In genomic region chr13:119754635-119755020, GRCm38 (mm10) we compare ENCODE assay signal across 8 mouse cellular contexts. TPM values are rescaled to one million over a fixed set of nuclear protein-coding genes. Genes with fewer than 3 reads are reported as not detected.
DNase-seq lines count a peak whose midpoint lies in the region; ATAC-seq and TF ChIP-seq lines count a peak whose summit lies in the region.

No protein-coding gene starts in this region.

- H3K4me1 ChIP-seq in heart, adult 2 months (ENCODE audit: control insufficient read depth, insufficient read depth, low read length), result no peaks in the 10 kb centered on the region; the same call in 1 of the 2 replicates
- H3K4me1 ChIP-seq in heart, embryonic 11.5 days (ENCODE audit: control insufficient read depth, insufficient read depth, low read length), result peaks cover 3% of the 10 kb centered on the region; the same call in 1 of the 2 replicates
- peaks cover 0 to 3% of the 10 kb centered on the region in 2 experiments; a peak in 1 of 4 replicates for H3K4me1 ChIP-seq in ES-E14 (ENCODE audit: control insufficient read depth in 2 of 2, insufficient read depth in 2 of 2, low read length in 2 of 2, poor library complexity in 1 of 2)
- peaks cover 22% of the 10 kb centered on the region for H3K4me1 ChIP-seq in forebrain, embryonic 16.5 days (replicated peaks; ENCODE audit: control insufficient read depth, insufficient read depth, low read length)

- 31% methylated on average over 3 of the region's 3 CpGs for WGBS in heart, adult 2 months
- 48% methylated on average over 3 of the region's 3 CpGs for WGBS in heart, embryonic 11.5 days (ENCODE audit: insufficient replicate concordance)
- WGBS in forebrain, embryonic 16.5 days, result 6% methylated on average over 3 of the region's 3 CpGs

- H3K36me3 ChIP-seq in heart, adult 2 months (ENCODE audit: control insufficient read depth, insufficient read depth, low read length), result no peaks in the 10 kb centered on the region
- no peaks in the 10 kb centered on the region for H3K36me3 ChIP-seq in heart, embryonic 11.5 days (ENCODE audit: control insufficient read depth, insufficient read depth, low read length)
- H3K36me3 ChIP-seq in ES-E14 (ENCODE audit: control insufficient read depth, insufficient read depth, low read length, poor library complexity, severe bottlenecking), result no peaks in the 10 kb centered on the region
- H3K36me3 ChIP-seq in forebrain, embryonic 16.5 days (ENCODE audit: control insufficient read depth, insufficient read depth), result no peaks in the 10 kb centered on the region

- no peaks in the 10 kb centered on the region; the same call in 1 of the 2 replicates for H3K79me2 ChIP-seq in heart, adult 2 months (replicated peaks; ENCODE audit: control insufficient read depth, insufficient read depth, low read length)

- no peak for ATAC-seq in heart, embryonic 11.5 days (replicated peaks; ENCODE audit: insufficient number of reproducible peaks, low FRiP score, low TSS enrichment)
- no peak for ATAC-seq in forebrain, embryonic 16.5 days
- ATAC-seq in megakaryocyte, adult 5-6 weeks (ENCODE audit: poor library complexity, severe bottlenecking), result peak; percentile 38; the same call in 1 of the 2 replicates

- no peaks in the 10 kb centered on the region for H3K9me3 ChIP-seq in heart, embryonic 11.5 days (replicated peaks; ENCODE audit: control insufficient read depth, low read length)
- no peaks in the 10 kb centered on the region for H3K9me3 ChIP-seq in ES-E14 (ENCODE audit: control insufficient read depth, insufficient read depth, low read depth, low read length)
- no peaks in the 10 kb centered on the region for H3K9me3 ChIP-seq in forebrain, embryonic 16.5 days (ENCODE audit: control insufficient read depth, low read length)

- TF ChIP-seq CTCF in heart, adult 2 months (IDR thresholded peaks at IDR 0.05), result no peak

- H3K9ac ChIP-seq in heart, adult 2 months (ENCODE audit: low read depth, low read length), result no peak overlapping the region
- no peak overlapping the region for H3K9ac ChIP-seq in heart, embryonic 11.5 days (ENCODE audit: low read depth, low read length)
- H3K9ac ChIP-seq in ES-E14 (ENCODE audit: insufficient read depth, low read depth, low read length, poor library complexity, severe bottlenecking), result no peak overlapping the region
- H3K9ac ChIP-seq in forebrain, embryonic 16.5 days (replicated peaks; ENCODE audit: low read depth, low read length), result peak overlapping the region; percentile 87

- no peak overlapping the region; the same call in 1 of the 2 replicates for H3K4me2 ChIP-seq in heart, embryonic 11.5 days
- peak overlapping the region; percentile 97 for H3K4me2 ChIP-seq in forebrain, embryonic 16.5 days (ENCODE audit: low read length)

- H3K27me3 ChIP-seq in heart, adult 2 months (ENCODE audit: control insufficient read depth, insufficient read depth, low read length), result no peaks in the 10 kb centered on the region
- no peaks in the 10 kb centered on the region for H3K27me3 ChIP-seq in heart, embryonic 11.5 days (ENCODE audit: control insufficient read depth, insufficient read depth, low read length)
- no peaks in the 10 kb centered on the region for H3K27me3 ChIP-seq in forebrain, embryonic 16.5 days (replicated peaks; ENCODE audit: control insufficient read depth, insufficient read depth, low read length)

- no peak for DNase-seq in heart, adult 2 months
- no peak for DNase-seq in ES-E14 (ENCODE audit: low read depth, low spot score)
- DNase-seq in right cerebral cortex, postnatal 4 days, result no peak
- no peak for DNase-seq in kidney, adult 8-10 months
- DNase-seq in right cerebral cortex, postnatal 36 days (ENCODE audit: low spot score in 2 of 2), result no peak

- H3K27ac ChIP-seq in heart, adult 2 months, result no peak overlapping the region; the same call in 1 of the 2 replicates
- H3K27ac ChIP-seq in heart, embryonic 11.5 days (ENCODE audit: low read depth, low read length), result no peak overlapping the region
- no peak overlapping the region for H3K27ac ChIP-seq in ES-E14 (ENCODE audit: insufficient read depth, low read depth, low read length, poor library complexity, severe bottlenecking)
- H3K27ac ChIP-seq in forebrain, embryonic 16.5 days (ENCODE audit: low read length), result peak overlapping the region; percentile 85

- intact Hi-C loops in heart, adult 2 months (cut with DNase I), result loop anchor here (5.0 kb wide), 2 partner anchors 38 to 62 kb away; partner anchors contain the start of genes Hmgcs1 and Zfp131

- no peak for TF ChIP-seq EP300 in heart, adult 2 months (IDR thresholded peaks at IDR 0.05; ENCODE audit: insufficient read depth, low read depth, low read length)

- TF ChIP-seq POLR2A in heart, adult 2 months (IDR thresholded peaks at IDR 0.05; ENCODE audit: insufficient read depth, low read depth, low read length), result no peak

- peak overlapping the region; percentile 58; the same call in 1 of the 2 replicates for H3K4me3 ChIP-seq in heart, adult 2 months
- H3K4me3 ChIP-seq in heart, embryonic 11.5 days (ENCODE audit: low read depth, low read length), result no peak overlapping the region
- peak overlapping the region; percentile 64 to 67; a peak in 3 of 4 replicates for H3K4me3 ChIP-seq in ES-E14 (ENCODE audit: insufficient read depth in 1 of 2, low read depth in 1 of 2, low read length in 2 of 2, poor library complexity in 1 of 2, severe bottlenecking in 1 of 2)
- peak overlapping the region; percentile 72 for H3K4me3 ChIP-seq in forebrain, embryonic 16.5 days (replicated peaks; ENCODE audit: low read length)

- in situ Hi-C loops in ES-E14 (cut with MboI; ENCODE audit: low sequenced_read_pairs in 2 of 2, unreplicated experiment in 2 of 2), result no loop called here

TF ChIP-seq in ES-E14, 5 proteins besides CTCF, POLR2A, EP300 and RAD21:
- TF ChIP-seq CHD2 (IDR thresholded peaks at IDR 0.05; ENCODE audit: low read depth, low read length), result no peak
- no peak for TF ChIP-seq ZNF384 (IDR thresholded peaks at IDR 0.05; ENCODE audit: low read depth, low read length)
- TF ChIP-seq ZC3H11A (IDR thresholded peaks at IDR 0.05; ENCODE audit: borderline replicate concordance, low read depth, low read length), result no peak
- no peak for TF ChIP-seq MAFK (IDR thresholded peaks at IDR 0.05; ENCODE audit: insufficient read depth, low read depth, low read length)
- no peak for TF ChIP-seq HCFC1 (IDR thresholded peaks at IDR 0.05; ENCODE audit: borderline replicate concordance, insufficient read depth, low read length)

RNA-seq across cellular contexts. Expression of gene Nim1k, which starts 1.1 kb away (rescaled TPM):
- 1 to 10 TPM; 1.2 to 1.8 TPM for total RNA-seq in heart, adult 2 months (2021)
- polyA plus RNA-seq in heart, adult 2 months (2012; rRNA removed), result 0.64 and 1.2 TPM in 2 replicates
- 0.73 and 1.0 TPM in 2 replicates for polyA plus RNA-seq in heart, embryonic 11.5 days (2014; fragmentation: Nextera tagmentation; extraction: Ambion mirVana)
- total RNA-seq in ES-E14 (2012; rRNA removed), result 0.22 and 0.42 TPM in 2 replicates
- 7.4 and 8.0 TPM in 2 replicates for polyA plus RNA-seq in forebrain, embryonic 16.5 days (2015; fragmentation: Nextera tagmentation; extraction: Ambion mirVana)
- total RNA-seq in megakaryocyte, adult 5-6 weeks (2015), result 0.98 and 1.4 TPM in 2 replicates
- 0.48 and 1.5 TPM in 2 replicates for total RNA-seq in megakaryocyte, adult 5-6 weeks (2017)

RNA-seq across cellular contexts. Expression of gene Zfp131, which starts 36.1 kb away (rescaled TPM):
- total RNA-seq in heart, adult 2 months (2021), result 10 to 100 TPM; 18.4 to 18.7 TPM
- 5.0 and 7.3 TPM in 2 replicates for polyA plus RNA-seq in heart, adult 2 months (2012; rRNA removed)
- 23.9 and 26.0 TPM in 2 replicates for polyA plus RNA-seq in heart, embryonic 11.5 days (2014; fragmentation: Nextera tagmentation; extraction: Ambion mirVana)
- total RNA-seq in ES-E14 (2012; rRNA removed), result 27.5 and 31.0 TPM in 2 replicates
- 41.8 and 42.7 TPM in 2 replicates for polyA plus RNA-seq in forebrain, embryonic 16.5 days (2015; fragmentation: Nextera tagmentation; extraction: Ambion mirVana)
- total RNA-seq in megakaryocyte, adult 5-6 weeks (2015), result 37.1 and 43.6 TPM in 2 replicates
- 43.0 and 45.1 TPM in 2 replicates for total RNA-seq in megakaryocyte, adult 5-6 weeks (2017)
